Mouse (Mus musculus): Measurements from ENCODE around the gene Utrn. TPM values are rescaled to one million over a fixed set of nuclear protein-coding genes. Genes with fewer than 3 reads are reported as not detected.

Gene Utrn
- total and polyA plus RNA-seq, 2 experiments from 2014 or later = 48.4 to 61.6 TPM

GRCm38 (mm10) chr10:12731459-12731858 is 137.7 kb downstream of the Utrn start:
- 82% methylated on average over 5 of the region's 5 CpGs for WGBS
- Histone ChIP-seq H3K36me3 (replicated peaks; ENCODE audit: control insufficient read depth, insufficient read depth, low read length) (peaks cover 70% of the 10 kb centered on the region), H3K4me3 (ENCODE audit: low read depth, low read length) (no peak overlapping the region), H3K4me2 (ENCODE audit: low read depth, low read length) (no peak overlapping the region), H3K9me3 (replicated peaks; ENCODE audit: control insufficient read depth, low read length) (no peaks in the 10 kb centered on the region; the same call in 1 of the 2 replicates), H3K27ac (ENCODE audit: low read depth) (no peak overlapping the region), H3K4me1 (ENCODE audit: control insufficient read depth, insufficient read depth) (no peaks in the 10 kb centered on the region), H3K9ac (replicated peaks; ENCODE audit: low read depth, low read length) (no peak overlapping the region), H3K27me3 (ENCODE audit: control insufficient read depth, insufficient read depth, low read length) (no peaks in the 10 kb centered on the region)
- TF ChIP-seq CTCF (IDR thresholded peaks at IDR 0.05; ENCODE audit: low read depth) = no peak
- no peak for TF ChIP-seq EP300 (IDR thresholded peaks at IDR 0.05; ENCODE audit: low read depth)
- ATAC-seq (ENCODE audit: insufficient read depth, low read depth) (no peak), DNase-seq (ENCODE audit: low spot score) (no peak)

GRCm38 (mm10) chr10:12729635-12730034 is 139.5 kb downstream of the Utrn start:
- Histone ChIP-seq H3K27ac (ENCODE audit: low read depth) (no peak overlapping the region), H3K4me2 (ENCODE audit: low read depth, low read length) (no peak overlapping the region), H3K4me1 (ENCODE audit: control insufficient read depth, insufficient read depth) (no peaks in the 10 kb centered on the region), H3K27me3 (ENCODE audit: control insufficient read depth, insufficient read depth, low read length) (no peaks in the 10 kb centered on the region), H3K36me3 (replicated peaks; ENCODE audit: control insufficient read depth, insufficient read depth, low read length) (peaks cover 65% of the 10 kb centered on the region), H3K4me3 (ENCODE audit: low read depth, low read length) (no peak overlapping the region), H3K9me3 (replicated peaks; ENCODE audit: control insufficient read depth, low read length) (no peaks in the 10 kb centered on the region; the same call in 1 of the 2 replicates), H3K9ac (replicated peaks; ENCODE audit: low read depth, low read length) (no peak overlapping the region)
- DNase-seq (ENCODE audit: low spot score) (no peak), ATAC-seq (ENCODE audit: insufficient read depth, low read depth) (no peak)
- TF ChIP-seq EP300 (IDR thresholded peaks at IDR 0.05; ENCODE audit: low read depth) (no peak), CTCF (IDR thresholded peaks at IDR 0.05; ENCODE audit: low read depth) (no peak)
- WGBS = 71% methylated on average over 1 of the region's 1 CpGs

- DNase-seq (ENCODE audit: low spot score) = no peak
- Histone ChIP-seq H3K9ac (replicated peaks; ENCODE audit: low read depth, low read length) (no peak overlapping the region), H3K4me1 (ENCODE audit: control insufficient read depth, insufficient read depth) (no peaks in the 10 kb centered on the region), H3K36me3 (replicated peaks; ENCODE audit: control insufficient read depth, insufficient read depth, low read length) (peaks cover 59% of the 10 kb centered on the region), H3K27ac (ENCODE audit: low read depth) (no peak overlapping the region), H3K4me3 (ENCODE audit: low read depth, low read length) (no peak overlapping the region), H3K4me2 (ENCODE audit: low read depth, low read length) (no peak overlapping the region), H3K9me3 (replicated peaks; ENCODE audit: control insufficient read depth, low read length) (no peaks in the 10 kb centered on the region), H3K27me3 (ENCODE audit: control insufficient read depth, insufficient read depth, low read length) (no peaks in the 10 kb centered on the region)
- TF ChIP-seq EP300 (IDR thresholded peaks at IDR 0.05; ENCODE audit: low read depth) (no peak), CTCF (IDR thresholded peaks at IDR 0.05; ENCODE audit: low read depth) (no peak)
- 56% methylated on average over 5 of the region's 5 CpGs for WGBS
- ATAC-seq (ENCODE audit: insufficient read depth, low read depth) = no peak
Observed at GRCm38 (mm10) chr10:12729033-12729432, 140.1 kb downstream of the Utrn start.

- H3K4me1 ChIP-seq (ENCODE audit: control insufficient read depth, insufficient read depth) = no peaks in the 10 kb centered on the region
- DNase-seq (ENCODE audit: low spot score) (no peak), ATAC-seq (ENCODE audit: insufficient read depth, low read depth) (no peak)
- no peaks in the 10 kb centered on the region for H3K27me3 ChIP-seq (ENCODE audit: control insufficient read depth, insufficient read depth, low read length)
- TF ChIP-seq EP300 (IDR thresholded peaks at IDR 0.05; ENCODE audit: low read depth) (no peak), CTCF (IDR thresholded peaks at IDR 0.05; ENCODE audit: low read depth) (no peak)
- H3K4me3 ChIP-seq (ENCODE audit: low read depth, low read length) = no peak overlapping the region
- H3K27ac ChIP-seq (ENCODE audit: low read depth) = no peak overlapping the region
- no peaks in the 10 kb centered on the region for H3K9me3 ChIP-seq (replicated peaks; ENCODE audit: control insufficient read depth, low read length)
- 91% methylated on average over 3 of the region's 3 CpGs for WGBS
- peaks cover 51% of the 10 kb centered on the region for H3K36me3 ChIP-seq (replicated peaks; ENCODE audit: control insufficient read depth, insufficient read depth, low read length)
- H3K9ac ChIP-seq (replicated peaks; ENCODE audit: low read depth, low read length) = no peak overlapping the region
- no peak overlapping the region for H3K4me2 ChIP-seq (ENCODE audit: low read depth, low read length)
Observed at GRCm38 (mm10) chr10:12727881-12728280, 141.3 kb downstream of the Utrn start.

GRCm38 (mm10) chr10:12726041-12726608 is 143.0 kb downstream of the Utrn start:
- DNase-seq (ENCODE audit: low spot score) = no peak
- Histone ChIP-seq H3K4me1 (ENCODE audit: control insufficient read depth, insufficient read depth) (no peaks in the 10 kb centered on the region), H3K27ac (ENCODE audit: low read depth) (no peak overlapping the region), H3K27me3 (ENCODE audit: control insufficient read depth, insufficient read depth, low read length) (no peaks in the 10 kb centered on the region), H3K4me3 (ENCODE audit: low read depth, low read length) (no peak overlapping the region), H3K36me3 (replicated peaks; ENCODE audit: control insufficient read depth, insufficient read depth, low read length) (peaks cover 46% of the 10 kb centered on the region), H3K4me2 (ENCODE audit: low read depth, low read length) (no peak overlapping the region), H3K9me3 (replicated peaks; ENCODE audit: control insufficient read depth, low read length) (no peaks in the 10 kb centered on the region), H3K9ac (replicated peaks; ENCODE audit: low read depth, low read length) (no peak overlapping the region)
- ATAC-seq (ENCODE audit: insufficient read depth, low read depth) = no peak
- 82% methylated on average over 13 of the region's 13 CpGs for WGBS
- no peak for TF ChIP-seq CTCF (IDR thresholded peaks at IDR 0.05; ENCODE audit: low read depth)
